Mouse (Mus musculus): ENCODE data around the gene Omt2b. TPM values are rescaled to one million over a fixed set of nuclear protein-coding genes. Genes with fewer than 3 reads are reported as not detected.
A peak's percentile ranks its signal among the peaks of the same experiment; 100 is the strongest.

Gene Omt2b
- polyA plus RNA-seq, 1 experiment from 2014 or later, result not detected

- no peak for DNase-seq (ENCODE audit: extremely low spot score, low spot score)
- WGBS, result 90% methylated on average over 1 of the region's 1 CpGs
- H3K4me3 ChIP-seq, result no peak overlapping the region
- peaks cover 34% of the 10 kb centered on the region for H3K27me3 ChIP-seq (ENCODE audit: poor library complexity, severe bottlenecking)
- no peak overlapping the region for H3K27ac ChIP-seq
- H3K9me3 ChIP-seq, result no peaks in the 10 kb centered on the region
- H3K4me1 ChIP-seq, result peaks cover 19% of the 10 kb centered on the region
- no peaks in the 10 kb centered on the region for H3K36me3 ChIP-seq (replicated peaks)
These were observed 47.5 kb downstream of the Omt2b start for GRCm38 (mm10) chr9:78374885-78375389.

- Histone ChIP-seq H3K36me3 (replicated peaks) (no peaks in the 10 kb centered on the region), H3K4me3 (no peak overlapping the region), H3K9me3 (no peaks in the 10 kb centered on the region), H3K4me1 (peaks cover 19% of the 10 kb centered on the region), H3K27me3 (ENCODE audit: poor library complexity, severe bottlenecking) (peaks cover 34% of the 10 kb centered on the region), H3K27ac (no peak overlapping the region)
- DNase-seq (ENCODE audit: extremely low spot score, low spot score), result no peak
- 72% methylated on average over 4 of the region's 4 CpGs for WGBS
These were observed 48.1 kb downstream of the Omt2b start for GRCm38 (mm10) chr9:78375486-78375885.

GRCm38 (mm10) chr9:78377546-78377945, 50.2 kb downstream of the Omt2b start:
- WGBS, result 18% methylated on average over 8 of the region's 8 CpGs
- H3K9me3 ChIP-seq, result no peaks in the 10 kb centered on the region
- DNase-seq (ENCODE audit: extremely low spot score, low spot score), result no peak
- peaks cover 19% of the 10 kb centered on the region for H3K4me1 ChIP-seq
- peaks cover 34% of the 10 kb centered on the region for H3K27me3 ChIP-seq (ENCODE audit: poor library complexity, severe bottlenecking)
- peak overlapping the region; percentile 73; the same call in 1 of the 2 replicates for H3K27ac ChIP-seq
- H3K4me3 ChIP-seq, result peak overlapping the region; percentile 51
- no peaks in the 10 kb centered on the region for H3K36me3 ChIP-seq (replicated peaks)

GRCm38 (mm10) chr9:78378113-78378785, 50.9 kb downstream of the Omt2b start, which contains the start of gene Ooep:
Ooep (minus strand) TSS chr9:78378725.
- DNase-seq (ENCODE audit: extremely low spot score, low spot score), result peak; percentile 49
- H3K36me3 ChIP-seq (replicated peaks), result no peaks in the 10 kb centered on the region
- H3K4me1 ChIP-seq, result peaks cover 19% of the 10 kb centered on the region
- H3K4me3 ChIP-seq, result peak within 1 kb of the TSS; percentile 51
- peaks cover 34% of the 10 kb centered on the region for H3K27me3 ChIP-seq (ENCODE audit: poor library complexity, severe bottlenecking)
- H3K27ac ChIP-seq, result peak within 1 kb of the TSS; percentile 73
- 3% methylated on average over 23 of the region's 23 CpGs for WGBS
- H3K9me3 ChIP-seq, result no peaks in the 10 kb centered on the region

Other genes with a start within 250 kb of the Omt2b start
- 21.0 and 22.9 TPM in 2 replicates for gene Fbxo9, start 218.5 kb upstream of the Omt2b start, polyA plus RNA-seq (2016; fragmentation: Nextera tagmentation; extraction: Ambion mirVana)
- 31.9 and 36.0 TPM in 2 replicates for gene Ick, start 218.4 kb upstream of the Omt2b start, polyA plus RNA-seq (2016; fragmentation: Nextera tagmentation; extraction: Ambion mirVana)
- 103 and 112 TPM in 2 replicates for gene Gsta4, start 144.8 kb upstream of the Omt2b start, polyA plus RNA-seq (2016; fragmentation: Nextera tagmentation; extraction: Ambion mirVana)
- not detected in 2 replicates for gene Gsta1, start 96.9 kb upstream of the Omt2b start, polyA plus RNA-seq (2016; fragmentation: Nextera tagmentation; extraction: Ambion mirVana)
- not detected in 2 replicates for gene Gm3776, start 70.5 kb upstream of the Omt2b start, polyA plus RNA-seq (2016; fragmentation: Nextera tagmentation; extraction: Ambion mirVana)
- not detected in 2 replicates for gene Gm10639, start 37.7 kb upstream of the Omt2b start, polyA plus RNA-seq (2016; fragmentation: Nextera tagmentation; extraction: Ambion mirVana)
- not detected in 2 replicates for gene Omt2a, start 12.8 kb upstream of the Omt2b start, polyA plus RNA-seq (2016; fragmentation: Nextera tagmentation; extraction: Ambion mirVana)
- not detected in 2 replicates for gene Gsta2, start 28.2 kb downstream of the Omt2b start, polyA plus RNA-seq (2016; fragmentation: Nextera tagmentation; extraction: Ambion mirVana)
- 0.36 TPM in 1 of 2 replicates, not detected in the other for gene Dppa5a, start 40.6 kb downstream of the Omt2b start, polyA plus RNA-seq (2016; fragmentation: Nextera tagmentation; extraction: Ambion mirVana)
- gene Ooep, start 51.1 kb downstream of the Omt2b start, polyA plus RNA-seq (2016; fragmentation: Nextera tagmentation; extraction: Ambion mirVana), result 2.3 and 3.2 TPM in 2 replicates
- gene Ddx43, start 68.2 kb downstream of the Omt2b start, polyA plus RNA-seq (2016; fragmentation: Nextera tagmentation; extraction: Ambion mirVana), result 0.17 and 0.24 TPM in 2 replicates
- gene Cgas, start 115.6 kb downstream of the Omt2b start, polyA plus RNA-seq (2016; fragmentation: Nextera tagmentation; extraction: Ambion mirVana), result 0.27 and 0.32 TPM in 2 replicates
- gene Mto1, start 120.6 kb downstream of the Omt2b start, polyA plus RNA-seq (2016; fragmentation: Nextera tagmentation; extraction: Ambion mirVana), result 23.5 and 26.1 TPM in 2 replicates
- 0.58 and 0.88 TPM in 2 replicates for gene Gm17324, start 121.2 kb downstream of the Omt2b start, polyA plus RNA-seq (2016; fragmentation: Nextera tagmentation; extraction: Ambion mirVana)
- gene Eef1a1, start 161.6 kb downstream of the Omt2b start, polyA plus RNA-seq (2016; fragmentation: Nextera tagmentation; extraction: Ambion mirVana), result 3,994 and 4,016 TPM in 2 replicates

All from forebrain, embryonic 10.5 days (tissue).